Mouse (Mus musculus): ENCODE data around the gene Nup50. TPM values are rescaled to one million over a fixed set of nuclear protein-coding genes. Genes with fewer than 3 reads are reported as not detected.
A peak's percentile ranks its signal among the peaks of the same experiment; 100 is the strongest.
"Not testable (repeated sequence)": the region's sequence is repeated elsewhere in the genome, so short reads cannot be mapped to it uniquely, and the experiment has no call there.

The Nup50 gene
- polyA plus RNA-seq (2012; rRNA removed) = 5.6 and 6.8 TPM in 2 replicates

DNA sequence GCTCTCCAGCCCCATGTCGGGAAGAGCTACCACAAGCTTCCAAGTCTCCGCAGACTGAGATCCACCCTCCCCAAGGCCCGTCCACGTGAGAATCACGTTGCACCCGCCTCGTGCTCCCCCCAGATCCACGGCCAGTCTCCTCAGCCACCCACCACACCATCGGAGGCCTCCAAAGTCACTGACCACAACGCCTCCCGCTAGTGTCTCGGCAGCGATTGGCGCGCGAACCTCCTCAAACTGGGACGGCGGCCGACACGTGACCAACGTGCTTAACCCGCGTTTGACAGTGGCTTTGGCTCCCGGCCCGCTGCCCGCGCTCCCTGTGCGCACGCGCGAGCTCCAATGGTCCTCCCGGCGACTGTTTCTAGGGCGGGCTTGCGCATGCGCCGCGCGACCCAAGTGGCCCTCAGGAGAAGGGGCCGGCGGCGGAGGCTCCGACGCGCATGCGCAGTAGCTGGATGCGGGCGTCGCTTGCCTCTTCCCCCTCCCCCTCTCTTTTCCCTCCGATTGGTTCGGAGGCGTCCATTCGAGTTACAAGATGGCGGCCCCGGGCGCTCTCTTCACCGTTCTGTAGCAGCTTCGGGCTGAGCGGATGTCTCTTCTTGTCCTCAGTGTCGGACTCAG is at the start of gene Nup50:
TSS of gene Nup50 (plus strand) at position 528 of the 624 bp plus-strand sequence.
- no peak for TF ChIP-seq CTCF (IDR thresholded peaks at IDR 0.05; ENCODE audit: insufficient read depth, low read length)
- TF ChIP-seq POLR2A (IDR thresholded peaks at IDR 0.05; ENCODE audit: borderline replicate concordance, extremely low read depth, low read depth, low read length) = peak; percentile 80; the same call in 1 of the 2 replicates
- WGBS = under 1% methylated on average over 60 of the region's 60 CpGs
- Histone ChIP-seq H3K4me3 (replicated peaks; ENCODE audit: extremely low read depth, low read depth, low read length) (peak within 1 kb of the TSS; percentile 85), H3K4me1 (ENCODE audit: control insufficient read depth, insufficient read depth, low read length) (peaks cover 7% of the 10 kb centered on the region)
- peak; percentile 100 for DNase-seq

DNA sequence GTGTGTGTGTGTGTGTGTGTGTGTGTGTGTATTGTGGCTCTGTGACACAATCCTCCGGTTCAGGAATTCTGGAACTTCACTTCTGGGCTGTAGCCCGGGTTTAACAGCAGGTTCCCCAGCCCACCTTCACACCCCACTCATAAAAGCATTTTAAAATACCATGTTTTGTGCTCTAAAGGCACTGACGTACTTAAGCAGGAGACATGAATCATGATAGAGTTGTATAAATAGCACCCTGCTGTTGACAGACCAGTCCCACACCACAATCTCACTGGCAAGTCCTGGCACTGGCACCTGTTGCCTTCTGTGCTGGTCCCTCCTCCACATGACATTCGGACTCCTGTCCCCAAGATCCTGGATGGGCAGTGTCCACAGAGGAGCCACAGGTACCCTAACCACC is 49.3 kb upstream of the Nup50 start:
- H3K4me1 ChIP-seq (ENCODE audit: control insufficient read depth, insufficient read depth, low read length) = no peaks in the 10 kb centered on the region
- no peak overlapping the region for H3K4me3 ChIP-seq (replicated peaks; ENCODE audit: extremely low read depth, low read depth, low read length)
- no peak for DNase-seq
- WGBS = 72% methylated on average over 4 of the region's 4 CpGs
- no peak for TF ChIP-seq POLR2A (IDR thresholded peaks at IDR 0.05; ENCODE audit: borderline replicate concordance, extremely low read depth, low read depth, low read length)
- no peak for TF ChIP-seq CTCF (IDR thresholded peaks at IDR 0.05; ENCODE audit: insufficient read depth, low read length)

DNA sequence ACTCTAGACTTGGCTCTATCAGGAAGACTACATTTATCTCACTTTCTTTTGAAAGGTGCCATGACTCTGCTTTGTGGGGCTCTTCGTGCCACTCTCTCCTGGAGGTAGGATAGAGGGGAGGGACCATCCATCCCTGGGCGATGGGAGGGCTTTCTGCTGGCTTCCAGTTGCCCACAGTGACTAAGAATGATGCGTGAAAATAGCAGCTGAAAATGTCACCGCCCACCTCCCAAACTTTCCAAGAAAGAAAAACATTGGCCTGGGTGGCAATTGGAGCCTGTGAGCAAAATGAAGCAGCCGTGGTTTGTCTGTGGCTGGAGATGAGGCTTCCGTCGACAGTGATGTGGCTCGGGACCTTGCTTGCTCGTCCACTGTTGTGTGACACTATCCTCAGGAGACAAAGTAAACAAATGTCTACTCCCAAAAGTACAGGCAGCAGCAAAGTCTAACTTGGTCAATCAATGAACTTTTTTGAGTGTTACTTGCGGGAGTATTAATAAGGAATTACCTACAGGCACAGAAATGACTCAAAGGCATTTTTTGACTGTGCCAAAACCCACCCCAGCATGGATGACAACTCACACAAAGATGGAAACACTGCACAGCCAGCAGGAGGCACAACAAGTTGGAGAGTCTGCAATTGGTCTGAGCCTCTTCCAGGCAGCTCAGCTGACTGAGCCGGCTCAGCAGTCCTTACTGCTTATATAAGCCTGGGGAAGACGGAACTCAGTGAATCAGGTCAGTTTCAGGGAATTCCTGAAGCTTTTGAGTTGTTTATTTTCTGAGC is 46.0 kb upstream of the Nup50 start:
- TF ChIP-seq CTCF (IDR thresholded peaks at IDR 0.05; ENCODE audit: insufficient read depth, low read length) (no peak), POLR2A (IDR thresholded peaks at IDR 0.05; ENCODE audit: borderline replicate concordance, extremely low read depth, low read depth, low read length) (no peak)
- WGBS = 68% methylated on average over 12 of the region's 12 CpGs
- no peaks in the 10 kb centered on the region for H3K4me1 ChIP-seq (ENCODE audit: control insufficient read depth, insufficient read depth, low read length)
- no peak overlapping the region for H3K4me3 ChIP-seq (replicated peaks; ENCODE audit: extremely low read depth, low read depth, low read length)
- no peak for DNase-seq

DNA sequence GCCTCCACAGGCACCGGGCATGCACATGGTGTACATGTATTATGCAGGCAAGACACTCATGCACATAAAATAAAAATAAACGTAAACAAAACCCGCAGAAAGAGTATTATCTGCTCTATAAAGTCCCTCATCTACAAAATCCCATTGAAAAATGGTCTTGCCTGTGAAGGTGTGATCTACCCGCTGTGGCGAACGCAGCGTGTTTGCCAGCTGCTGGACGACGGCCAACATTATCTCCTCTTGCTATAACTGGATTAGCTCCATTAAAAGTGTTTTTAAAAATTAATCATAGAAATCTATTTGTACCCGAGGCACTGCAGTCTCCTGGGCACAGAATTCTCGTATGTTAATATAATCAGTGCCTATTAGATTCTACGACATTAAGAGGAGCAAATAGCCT is 35.1 kb upstream of the Nup50 start:
- Histone ChIP-seq H3K4me3 (replicated peaks; ENCODE audit: extremely low read depth, low read depth, low read length) (no peak overlapping the region), H3K4me1 (ENCODE audit: control insufficient read depth, insufficient read depth, low read length) (no peaks in the 10 kb centered on the region)
- DNase-seq = no peak
- 63% methylated on average over 12 of the region's 12 CpGs for WGBS
- TF ChIP-seq CTCF (IDR thresholded peaks at IDR 0.05; ENCODE audit: insufficient read depth, low read length) = no peak
- TF ChIP-seq POLR2A (IDR thresholded peaks at IDR 0.05; ENCODE audit: borderline replicate concordance, extremely low read depth, low read depth, low read length) = no peak

DNA sequence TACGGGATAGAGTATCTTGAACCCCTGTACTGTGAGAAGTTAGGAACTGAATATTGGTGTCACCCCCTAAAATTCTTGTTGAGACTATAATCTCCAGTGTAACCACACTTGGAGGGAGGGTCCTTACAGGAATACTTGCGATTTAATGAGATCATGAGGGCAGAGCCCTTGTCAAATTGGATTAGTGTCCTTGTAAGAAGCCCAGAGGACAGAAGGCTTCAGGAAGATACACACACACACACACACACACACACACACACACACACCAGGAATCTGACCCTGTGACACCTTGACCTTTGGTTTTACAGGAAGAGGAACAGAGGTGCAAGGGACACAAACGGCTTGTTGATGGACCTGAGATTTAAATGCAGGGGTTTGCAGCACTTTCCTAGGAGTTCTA is 32.0 kb upstream of the Nup50 start:
- DNase-seq = no peak
- WGBS = 44% methylated on average over 3 of the region's 3 CpGs
- TF ChIP-seq POLR2A (IDR thresholded peaks at IDR 0.05; ENCODE audit: borderline replicate concordance, extremely low read depth, low read depth, low read length) = no peak
- TF ChIP-seq CTCF (IDR thresholded peaks at IDR 0.05; ENCODE audit: insufficient read depth, low read length) = no peak

DNA sequence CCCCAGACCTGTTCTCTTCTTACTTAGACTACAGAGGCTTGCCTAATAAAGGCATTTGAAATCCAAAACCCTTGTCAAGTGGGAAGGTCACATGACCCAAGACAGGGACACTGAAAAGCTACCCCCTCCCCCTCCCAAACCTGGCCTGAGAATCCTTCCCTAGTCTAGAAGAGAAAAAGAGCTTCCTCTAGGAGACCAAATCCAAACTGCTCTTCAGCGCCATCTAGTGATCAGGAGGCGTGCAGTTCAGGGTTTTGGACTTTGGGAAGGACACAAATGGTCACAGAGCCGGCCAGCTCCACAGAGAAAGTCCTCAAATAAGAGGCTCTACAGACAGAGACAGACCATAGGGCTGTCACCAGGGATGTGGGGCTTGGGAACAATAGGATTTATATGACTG is 31.6 kb upstream of the Nup50 start:
- DNase-seq = peak; percentile 45
- TF ChIP-seq POLR2A (IDR thresholded peaks at IDR 0.05; ENCODE audit: borderline replicate concordance, extremely low read depth, low read depth, low read length) (no peak), CTCF (IDR thresholded peaks at IDR 0.05; ENCODE audit: insufficient read depth, low read length) (peak; percentile 77)
- Histone ChIP-seq H3K4me1 (ENCODE audit: control insufficient read depth, insufficient read depth, low read length) (no peaks in the 10 kb centered on the region), H3K4me3 (replicated peaks; ENCODE audit: extremely low read depth, low read depth, low read length) (no peak overlapping the region)
- WGBS = 1% methylated on average over 3 of the region's 3 CpGs

More for the DNA sequence above, 32.0 kb upstream of the Nup50 start:
- no peak overlapping the region for H3K4me3 ChIP-seq (replicated peaks; ENCODE audit: extremely low read depth, low read depth, low read length)
- H3K4me1 ChIP-seq (ENCODE audit: control insufficient read depth, insufficient read depth, low read length) = no peaks in the 10 kb centered on the region

DNA sequence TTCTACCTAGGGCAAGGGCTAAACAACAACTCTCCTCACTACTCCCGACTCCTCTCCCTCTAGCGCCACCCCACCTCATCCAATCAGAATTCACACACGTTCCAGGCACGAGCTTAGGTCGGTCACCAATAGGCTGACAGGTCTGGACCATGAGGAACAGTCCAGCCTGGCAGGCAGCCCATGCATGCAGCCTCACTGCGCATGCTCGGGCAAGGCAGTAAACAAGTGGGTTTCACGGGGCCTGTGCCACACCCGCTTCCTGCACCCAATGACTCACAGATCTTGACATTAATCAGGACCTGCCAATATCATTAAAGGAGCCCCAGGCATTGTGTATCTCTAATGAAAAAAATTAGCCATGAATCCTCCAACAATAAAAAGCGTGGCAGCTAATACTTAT is 27.0 kb upstream of the Nup50 start:
- not testable (repeated sequence) for H3K4me3 ChIP-seq (replicated peaks; ENCODE audit: extremely low read depth, low read depth, low read length); H3K4me1 ChIP-seq (ENCODE audit: control insufficient read depth, insufficient read depth, low read length); DNase-seq
- WGBS = 46% methylated on average over 10 of the region's 10 CpGs

DNA sequence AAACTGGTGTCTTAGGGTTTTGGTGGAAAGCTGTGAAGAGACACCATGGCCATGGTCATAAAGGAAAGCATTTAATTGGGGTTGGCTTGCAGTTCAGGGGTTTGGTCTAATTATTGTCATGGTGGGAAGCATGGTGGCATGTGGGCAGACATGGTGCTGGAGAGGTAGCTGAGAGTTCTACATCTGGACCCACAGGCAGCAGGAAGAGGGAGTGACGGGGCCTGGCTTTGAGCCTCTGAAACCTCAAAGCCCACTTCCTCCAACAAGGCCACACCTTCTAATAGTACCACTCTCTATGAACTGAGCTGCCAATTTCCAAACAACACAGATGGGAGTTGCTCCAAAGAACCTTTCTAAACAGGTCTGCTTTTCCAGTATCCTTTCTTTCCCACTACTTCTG is 26.5 kb upstream of the Nup50 start:
- no peak overlapping the region for H3K4me3 ChIP-seq (replicated peaks; ENCODE audit: extremely low read depth, low read depth, low read length)
- WGBS = 39% methylated on average over 1 of the region's 1 CpGs
- no peaks in the 10 kb centered on the region for H3K4me1 ChIP-seq (ENCODE audit: control insufficient read depth, insufficient read depth, low read length)
- DNase-seq = no peak
- TF ChIP-seq POLR2A (IDR thresholded peaks at IDR 0.05; ENCODE audit: borderline replicate concordance, extremely low read depth, low read depth, low read length) (no peak), CTCF (IDR thresholded peaks at IDR 0.05; ENCODE audit: insufficient read depth, low read length) (no peak)

DNA sequence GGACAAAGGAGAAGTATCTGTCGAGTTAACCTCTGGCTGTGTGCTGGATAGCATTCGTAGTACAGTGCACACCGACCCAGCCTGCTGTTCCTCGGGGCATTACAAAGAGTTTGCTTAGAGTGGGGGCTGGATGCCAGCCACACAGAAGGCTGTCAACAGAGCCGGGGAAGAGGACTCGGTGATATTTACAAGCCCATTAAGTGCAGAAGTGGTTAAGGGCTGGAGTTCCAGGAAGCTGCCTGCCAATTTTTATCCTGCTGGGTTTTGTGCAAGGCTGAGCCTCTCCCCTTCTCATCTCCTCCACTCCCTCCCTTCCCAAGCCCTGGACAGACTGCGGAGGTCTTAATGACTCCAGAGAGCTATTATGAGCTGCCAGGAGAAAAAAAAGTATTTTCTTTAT is 25.1 kb upstream of the Nup50 start:
- DNase-seq = peak; percentile 15
- no peak overlapping the region for H3K4me3 ChIP-seq (replicated peaks; ENCODE audit: extremely low read depth, low read depth, low read length)
- H3K4me1 ChIP-seq (ENCODE audit: control insufficient read depth, insufficient read depth, low read length) = no peaks in the 10 kb centered on the region
- TF ChIP-seq CTCF (IDR thresholded peaks at IDR 0.05; ENCODE audit: insufficient read depth, low read length) (no peak), POLR2A (IDR thresholded peaks at IDR 0.05; ENCODE audit: borderline replicate concordance, extremely low read depth, low read depth, low read length) (no peak)
- WGBS = 30% methylated on average over 7 of the region's 7 CpGs

DNA sequence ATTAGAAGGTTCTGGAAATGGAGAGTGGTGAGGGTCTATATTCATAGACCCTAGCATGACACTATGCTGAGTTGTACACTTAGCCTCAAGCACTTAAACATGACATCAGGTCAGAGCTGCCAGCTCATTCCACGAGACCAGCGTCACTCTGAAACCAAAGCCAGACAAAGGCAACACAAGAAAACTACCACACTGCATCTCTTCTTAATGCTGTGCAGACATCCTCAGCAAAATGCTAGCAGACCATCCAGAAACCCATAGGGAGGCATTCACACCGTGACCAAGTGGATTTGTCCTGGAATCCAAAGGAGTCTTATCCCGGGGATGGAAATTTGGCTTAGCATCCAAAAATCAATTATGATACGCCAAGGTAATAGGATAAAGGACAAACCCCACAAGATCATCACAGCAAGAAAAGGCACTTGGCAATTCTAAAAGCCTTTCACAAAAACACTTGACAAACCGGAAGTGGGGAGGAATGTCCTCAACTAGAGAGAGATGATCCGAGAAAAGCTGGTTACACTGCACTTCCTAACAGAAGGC is 19.3 kb upstream of the Nup50 start:
- Histone ChIP-seq H3K4me3 (replicated peaks; ENCODE audit: extremely low read depth, low read depth, low read length) (no peak overlapping the region), H3K4me1 (ENCODE audit: control insufficient read depth, insufficient read depth, low read length) (no peaks in the 10 kb centered on the region)
- no peak for DNase-seq
- TF ChIP-seq CTCF (IDR thresholded peaks at IDR 0.05; ENCODE audit: insufficient read depth, low read length) (no peak), POLR2A (IDR thresholded peaks at IDR 0.05; ENCODE audit: borderline replicate concordance, extremely low read depth, low read depth, low read length) (no peak)
- 65% methylated on average over 7 of the region's 7 CpGs for WGBS

Measured in lung, adult 2 months (tissue).